Mouse (Mus musculus) monocyte, adult 2 months (primary cell): Measurements from ENCODE around the gene Cdhr2.

Experiments used
- DNase-seq, 2 experiments: peaks; one replicate each; pipeline ENCODE4 v3.0.0; 2022; ENCODE audit warnings: low spot score in 2 of 2, low read depth in 1 of 2

The Cdhr2 gene

DNA sequence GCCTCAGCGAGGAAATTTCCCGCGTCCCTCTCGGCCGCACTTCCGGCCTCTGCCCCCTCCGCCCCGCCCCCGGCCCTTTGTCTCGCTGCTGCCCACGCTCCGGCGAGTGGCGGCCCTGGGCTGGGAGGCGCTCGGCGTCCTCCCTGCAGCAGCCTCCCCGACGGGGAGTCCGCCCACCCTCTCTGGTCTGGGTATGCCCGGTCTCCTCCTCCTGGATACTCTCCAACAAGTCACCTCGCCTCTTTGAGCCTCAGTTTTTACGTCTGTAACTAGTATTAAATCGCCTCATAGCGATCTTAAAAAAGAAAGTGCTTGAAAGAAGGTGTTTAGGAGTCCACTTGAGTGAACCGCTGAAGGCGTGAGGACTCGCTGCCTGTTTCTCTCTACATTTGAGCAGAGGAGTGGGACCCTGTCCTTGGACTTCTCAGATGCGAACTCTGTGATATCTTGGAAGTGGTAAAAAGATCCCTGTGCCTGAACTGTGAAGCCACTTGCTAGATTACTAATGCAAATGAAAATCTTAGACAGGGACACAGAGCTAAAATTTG, 48.7 kb downstream of the Cdhr2 start, which contains the start of gene Gprin1:
Gene Gprin1 (minus strand): TSS at position 11 of the 548 bp plus-strand sequence.
- no peak for DNase-seq

DNA sequence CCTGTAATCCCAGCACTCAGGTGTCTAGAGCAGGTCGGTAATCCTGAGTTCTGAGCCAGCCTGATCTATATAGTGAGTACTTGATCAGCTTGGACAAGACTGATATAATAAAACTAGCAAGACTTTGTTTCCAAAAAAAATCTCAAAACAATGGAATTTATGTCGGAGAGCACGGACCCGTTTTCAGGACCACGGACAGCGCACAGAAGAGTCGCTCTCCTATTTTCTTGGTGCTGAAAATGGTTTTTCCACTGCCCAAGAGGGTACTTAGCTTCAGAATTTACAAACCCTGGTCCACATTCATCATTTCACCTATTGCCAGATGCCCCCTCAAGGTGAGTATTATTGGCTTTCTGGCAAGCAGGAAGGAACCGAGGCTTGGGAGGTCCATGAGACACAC, 49.4 kb downstream of the Cdhr2 start:
- DNase-seq, result no peak

DNA sequence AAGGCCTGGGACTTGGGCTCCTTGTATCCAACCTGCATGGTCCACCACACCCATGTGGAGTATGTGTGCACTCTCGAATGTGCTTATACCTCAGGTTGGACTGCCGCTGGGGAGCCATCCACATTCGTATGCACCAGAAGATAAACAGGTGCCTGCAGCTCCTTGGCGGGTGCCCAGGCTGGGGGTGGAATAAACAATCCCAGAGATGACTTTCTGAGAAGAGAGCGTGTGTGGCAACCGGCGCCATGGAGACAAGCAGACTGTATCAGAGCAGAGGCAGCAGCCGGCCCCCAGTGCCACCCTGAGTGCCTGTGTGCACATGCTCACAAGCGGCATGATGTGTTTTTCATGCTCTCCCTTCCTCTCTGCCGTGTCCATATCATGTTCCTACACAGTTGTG, 51.4 kb downstream of the Cdhr2 start:
- no peak for DNase-seq

DNA sequence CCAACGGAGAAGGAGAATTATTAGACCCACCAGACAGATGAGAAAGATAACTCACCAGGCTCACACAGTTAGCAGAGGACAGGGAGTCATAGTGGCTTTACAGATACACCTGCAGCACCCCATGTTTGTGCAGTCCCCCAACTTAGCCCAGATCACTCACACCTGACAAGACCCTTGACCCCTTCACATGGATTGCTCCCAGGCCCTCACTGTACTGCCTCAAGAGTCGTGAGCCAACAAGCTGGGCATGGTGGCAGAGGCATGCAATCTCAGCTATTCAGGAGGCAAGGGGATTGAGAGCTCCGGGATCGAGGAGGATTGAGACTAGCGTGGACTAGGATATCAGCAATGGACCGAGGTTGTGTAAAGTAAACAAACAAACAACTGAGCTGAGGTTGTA, 52.5 kb downstream of the Cdhr2 start:
- no peak for DNase-seq

DNA sequence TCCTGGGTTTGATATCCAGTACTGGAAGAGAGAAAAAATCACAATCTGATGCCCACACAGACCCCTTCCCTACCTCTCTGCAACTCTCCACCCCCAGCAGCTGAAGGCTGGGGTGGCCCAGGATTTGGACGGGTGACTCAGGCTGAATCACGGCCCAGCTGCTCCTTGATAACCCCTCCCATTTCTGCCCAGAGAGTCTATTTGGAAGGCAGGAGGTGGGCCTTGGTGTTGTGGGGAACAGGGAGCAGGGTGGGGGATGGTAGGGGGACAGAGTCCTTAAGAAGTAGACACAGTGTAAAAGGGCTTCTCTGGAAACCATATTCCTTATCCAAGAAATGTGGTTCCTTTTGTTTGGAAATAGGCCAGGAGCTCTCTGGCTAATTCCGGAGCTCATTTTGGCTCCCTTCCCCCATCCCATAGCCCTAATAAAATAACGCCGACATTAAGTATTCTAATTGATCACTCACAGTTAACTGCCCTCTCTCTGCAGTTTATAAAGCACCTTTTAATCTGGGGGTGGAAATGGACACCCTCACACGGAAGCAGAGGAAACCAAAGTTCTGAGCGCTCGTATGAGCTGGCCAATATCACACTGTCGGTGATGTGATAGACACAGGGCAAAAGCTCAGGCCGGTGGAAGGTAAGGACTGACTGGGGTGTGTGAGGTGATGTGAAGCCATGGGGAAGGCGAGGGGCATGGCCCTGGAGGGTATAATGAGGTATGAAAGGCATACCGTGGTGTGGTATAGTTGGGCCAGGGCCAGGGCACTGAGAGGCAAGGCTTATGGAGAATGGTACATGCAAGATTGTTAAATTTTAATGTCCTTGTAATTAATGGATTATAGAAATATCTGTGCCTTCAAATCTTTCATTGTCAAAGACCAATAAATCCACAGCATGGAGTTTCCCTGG, 53.2 kb downstream of the Cdhr2 start:
- DNase-seq, result no peak

DNA sequence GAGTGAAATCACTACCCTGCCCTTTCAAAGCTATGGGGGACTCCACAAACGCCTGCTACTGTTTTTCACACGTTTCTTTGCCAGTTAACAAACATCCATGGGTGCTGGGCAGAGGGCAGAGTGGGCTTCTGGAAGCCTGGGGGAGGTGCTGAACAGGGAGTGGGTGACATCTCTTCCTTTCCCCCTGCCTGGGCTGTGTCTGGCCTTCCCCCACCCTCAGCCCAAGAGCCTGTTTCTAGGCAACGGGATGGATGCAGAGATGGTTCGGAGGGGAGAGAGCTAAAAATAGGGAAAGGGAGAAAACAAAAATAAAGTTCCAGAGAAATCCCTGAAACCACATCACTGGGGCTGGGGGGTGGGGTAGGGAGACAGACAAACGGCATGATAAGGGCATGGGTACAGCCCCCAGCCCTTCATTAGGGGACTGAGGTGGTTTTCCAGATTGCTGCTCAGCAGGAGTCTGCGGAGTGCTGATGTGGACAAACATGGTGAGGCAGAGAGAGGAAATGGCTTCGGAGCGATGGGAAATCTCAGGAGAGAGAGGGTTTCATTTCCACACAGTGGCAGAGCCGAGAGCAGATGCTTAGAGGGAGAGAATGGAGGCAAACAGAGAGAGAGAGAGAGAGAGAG, 54.1 kb downstream of the Cdhr2 start:
- no peak for DNase-seq

DNA sequence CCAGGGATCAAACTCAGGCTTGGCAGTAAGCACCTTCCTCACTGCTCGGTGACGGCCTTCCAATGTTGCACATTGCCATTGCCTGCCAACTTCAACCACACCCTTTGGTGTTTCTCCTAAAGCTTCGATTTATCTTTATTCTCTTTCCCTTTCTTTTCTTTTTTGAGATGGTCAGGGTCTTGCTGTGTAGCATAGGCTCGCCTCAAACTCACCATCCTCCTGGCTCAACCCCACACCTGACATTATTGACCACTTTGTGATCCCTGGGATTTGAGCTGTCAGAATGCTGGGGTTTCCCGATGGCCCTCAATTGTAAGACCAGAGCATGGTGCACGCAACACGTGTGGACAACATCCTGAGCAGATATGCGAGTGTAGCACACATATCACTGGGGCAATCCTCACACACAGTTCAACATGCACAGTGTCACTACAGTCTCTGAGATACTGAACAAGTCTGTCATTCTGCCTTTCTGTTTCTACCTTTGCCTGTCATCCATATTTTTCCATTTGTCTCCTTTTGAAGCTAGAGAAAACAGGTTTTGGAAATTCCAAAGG, 55.0 kb downstream of the Cdhr2 start:
- DNase-seq, result no peak

DNA sequence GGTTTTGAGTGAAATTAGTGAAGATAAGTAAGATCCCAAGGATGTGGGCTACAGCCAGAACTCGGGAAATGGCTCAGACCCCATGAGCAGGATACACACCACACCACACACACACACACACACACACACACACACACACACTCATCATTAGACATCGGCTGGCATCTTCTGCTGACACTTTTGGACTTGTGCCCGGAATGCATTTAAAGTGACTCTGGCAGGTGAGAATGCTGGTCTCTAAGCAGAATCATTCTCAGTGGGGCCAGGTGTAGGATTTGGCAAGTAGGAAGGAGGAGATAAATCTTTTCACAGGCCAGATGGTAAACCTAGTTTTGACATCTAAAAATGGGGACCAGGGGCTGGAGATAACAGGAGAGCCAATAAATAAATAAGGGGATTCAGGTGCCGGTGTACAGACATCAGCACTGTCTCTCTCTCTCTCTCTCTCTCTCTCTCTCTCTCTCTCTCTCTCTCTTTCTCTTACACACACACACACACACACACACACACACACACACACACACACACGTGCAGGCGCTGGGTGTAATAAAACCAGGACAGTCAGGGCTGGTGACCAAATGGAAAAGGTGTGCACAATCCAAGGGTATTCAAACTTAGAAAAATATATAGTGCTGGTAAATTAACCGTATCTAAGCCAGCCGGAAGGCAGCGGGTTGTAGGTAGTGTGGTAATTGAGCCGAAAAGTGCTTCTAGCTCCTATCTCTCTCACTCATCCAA, 56.0 kb downstream of the Cdhr2 start:
- no peak for DNase-seq

DNA sequence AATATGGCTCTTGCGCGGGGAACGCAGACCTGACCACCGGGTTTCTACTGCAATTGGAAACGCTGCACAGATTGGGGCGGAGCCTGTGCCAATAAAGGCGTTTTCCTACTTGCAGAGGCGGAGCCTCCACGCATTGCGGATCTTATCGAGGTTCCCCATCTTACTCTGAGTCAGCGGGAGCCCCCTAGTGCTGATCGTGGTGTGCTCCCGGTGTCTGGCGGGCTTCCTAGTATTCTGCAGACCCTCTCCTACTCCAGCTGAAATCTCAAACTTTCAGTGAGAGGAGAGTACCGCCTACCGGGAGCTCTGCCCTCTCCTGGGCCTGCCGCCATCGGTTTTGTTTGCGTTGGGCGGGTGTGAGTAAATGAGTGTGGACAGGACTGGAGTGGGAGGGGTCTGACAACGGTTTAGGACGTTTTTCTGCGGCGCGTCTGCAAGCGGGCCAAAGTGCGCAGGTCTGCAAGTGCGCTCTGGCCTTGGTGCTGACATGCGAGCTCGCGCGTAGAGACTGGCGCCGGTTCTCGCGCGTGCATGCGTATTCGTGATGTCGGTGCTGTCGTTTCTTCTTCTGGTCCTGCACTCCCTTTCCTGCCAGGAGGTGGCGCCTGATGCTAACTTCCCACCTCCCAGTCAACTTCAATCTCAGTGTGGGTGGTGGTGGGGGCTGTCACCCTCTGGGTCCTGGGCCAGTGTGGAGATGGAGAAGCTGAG, 56.9 kb downstream of the Cdhr2 start:
- peak; percentile 9 to 11 for DNase-seq

DNA sequence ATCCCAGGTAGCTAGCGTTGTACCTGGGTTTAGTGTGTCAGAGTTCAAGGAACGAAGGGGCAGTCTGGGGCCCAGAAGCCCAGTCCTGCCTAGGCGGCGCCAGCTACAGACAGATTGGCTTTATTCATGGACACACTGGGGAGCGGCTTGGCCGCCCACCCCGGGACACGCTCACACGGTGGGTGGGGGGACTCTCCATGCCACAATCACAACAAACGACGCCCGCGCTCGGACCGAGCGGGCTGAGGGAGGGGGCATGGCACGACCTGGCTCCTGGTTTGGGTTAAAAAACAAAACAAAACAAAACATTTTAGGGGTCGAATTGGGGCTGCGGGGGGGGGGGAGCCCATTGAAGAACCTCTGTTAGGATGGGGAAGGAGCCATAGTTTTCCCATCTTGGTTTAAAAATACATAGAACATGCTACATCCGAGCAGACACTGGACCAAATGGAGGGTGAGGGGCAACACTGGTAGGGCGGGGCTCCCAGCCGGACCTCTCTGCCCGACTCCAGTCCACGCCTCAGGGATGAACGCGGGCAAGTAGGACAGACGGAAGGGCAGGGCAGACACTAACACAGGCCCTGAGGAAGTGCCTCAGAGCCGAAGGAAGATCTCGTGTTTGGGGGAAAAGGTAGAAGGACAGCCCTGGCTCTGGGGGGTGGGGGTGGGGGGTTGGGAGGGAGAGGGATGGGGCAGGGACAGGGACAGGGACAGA, 57.7 kb downstream of the Cdhr2 start:
- no peak for DNase-seq

DNA sequence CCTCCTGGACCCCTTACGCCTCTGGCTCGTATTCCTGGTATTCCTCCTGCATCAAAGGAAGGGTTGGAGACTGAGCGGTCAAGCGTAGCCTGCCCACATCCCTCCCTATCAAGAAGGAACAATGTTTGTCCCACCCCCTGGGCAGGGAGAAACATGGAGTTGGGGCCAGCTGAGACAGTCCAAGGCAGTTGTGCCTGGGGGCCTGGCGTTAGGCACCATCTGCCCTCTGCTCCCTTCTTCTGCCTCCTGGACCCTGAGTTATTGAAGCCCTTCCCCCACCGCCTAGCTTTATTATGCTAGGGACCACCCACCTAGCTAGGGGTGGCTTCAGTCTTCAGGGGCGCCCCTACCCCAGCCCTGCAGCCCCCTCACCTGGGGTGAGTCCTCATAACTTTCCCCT, 58.2 kb downstream of the Cdhr2 start:
- no peak for DNase-seq

DNA sequence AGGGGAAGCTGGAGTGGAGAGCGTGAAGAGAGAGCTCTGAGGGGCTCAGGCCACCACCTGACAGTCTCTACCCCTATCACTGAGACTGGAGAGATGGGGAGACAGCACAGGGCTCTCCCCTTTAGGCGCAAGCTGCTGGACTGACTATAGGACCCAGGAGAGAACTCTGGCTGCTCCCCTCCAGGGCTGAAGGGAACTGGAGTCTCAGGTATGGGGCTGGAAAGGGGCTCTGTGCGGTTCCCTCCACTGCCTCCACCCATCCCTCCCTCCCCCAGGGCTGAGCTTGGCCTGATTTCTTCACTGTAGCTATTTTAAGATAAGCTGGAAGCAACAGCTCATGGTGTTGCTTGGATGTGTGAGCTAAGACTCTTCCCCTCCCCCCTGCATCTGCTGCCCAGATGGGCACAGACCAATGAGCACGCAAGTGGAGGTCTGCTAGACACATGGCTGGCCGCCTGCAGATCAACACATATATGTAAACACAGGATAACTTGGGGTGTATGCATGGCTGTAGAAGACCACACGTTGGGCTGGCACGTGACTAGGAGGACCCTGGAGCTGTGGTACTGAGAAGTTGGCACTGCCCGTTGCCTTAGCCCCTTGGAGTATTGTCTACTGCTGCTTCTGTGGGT, 59.0 kb downstream of the Cdhr2 start:
- no peak for DNase-seq

DNA sequence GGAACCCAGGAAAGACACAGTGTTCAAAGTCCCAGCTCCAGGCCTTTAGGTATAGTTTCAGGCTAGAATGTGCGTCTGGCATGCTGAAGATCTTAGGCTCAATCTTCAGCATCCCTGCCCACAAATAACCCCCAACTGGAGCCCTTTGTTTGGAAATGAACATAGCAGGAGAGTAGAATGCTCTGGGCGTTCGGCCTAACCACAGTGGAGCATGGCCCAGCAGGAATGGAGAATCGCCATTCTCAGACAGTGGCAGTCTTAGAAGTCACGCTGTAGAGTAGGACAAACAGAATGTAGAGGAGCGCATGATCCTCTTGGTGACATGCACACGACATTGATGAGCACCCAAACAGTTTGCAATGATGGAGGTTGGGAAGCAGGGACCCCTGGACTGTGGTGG, 59.6 kb downstream of the Cdhr2 start:
- no peak for DNase-seq

DNA sequence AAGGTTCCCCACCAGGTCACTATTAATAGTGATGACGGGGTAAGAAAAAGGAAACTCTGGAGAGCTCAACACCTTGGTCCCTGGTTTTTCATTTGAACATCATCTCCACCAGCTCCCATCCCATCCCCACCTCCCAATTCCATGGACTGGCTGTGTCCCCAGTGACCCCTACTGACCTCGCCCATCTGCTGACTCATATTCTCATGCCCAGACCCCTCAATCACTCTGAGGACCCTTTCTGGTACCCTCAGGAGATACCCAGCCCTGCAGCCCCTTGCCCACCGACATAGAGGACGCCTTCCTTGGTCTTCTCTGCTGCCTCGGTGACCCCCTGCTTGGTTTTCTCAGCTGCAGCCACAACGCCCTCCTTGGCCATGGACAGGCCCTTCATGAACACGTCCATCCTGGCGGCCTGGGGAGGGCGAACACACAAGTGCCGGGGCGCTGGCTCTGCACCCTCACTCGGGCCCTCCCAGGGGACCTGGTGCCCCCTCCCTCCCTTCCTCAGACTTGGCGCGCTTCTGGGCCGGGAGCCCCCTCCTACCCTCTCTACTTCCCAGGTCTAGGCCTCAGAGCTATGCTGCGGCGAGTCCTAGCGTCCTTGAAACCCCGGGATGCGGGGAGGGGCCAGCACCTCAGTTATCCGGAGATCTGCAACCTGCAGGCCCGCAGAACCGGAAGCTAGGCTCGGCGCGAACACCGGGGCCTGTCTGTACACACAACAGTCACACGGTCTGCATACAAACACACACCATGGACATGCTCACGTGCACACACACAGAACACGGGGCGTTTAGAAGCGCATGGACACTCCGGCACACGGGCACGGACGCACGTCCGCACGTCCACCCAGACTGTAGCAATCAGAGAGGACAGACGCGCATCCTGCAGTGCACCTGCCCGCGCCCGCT, 64.3 kb downstream of the Cdhr2 start:
- DNase-seq, result no peak

DNA sequence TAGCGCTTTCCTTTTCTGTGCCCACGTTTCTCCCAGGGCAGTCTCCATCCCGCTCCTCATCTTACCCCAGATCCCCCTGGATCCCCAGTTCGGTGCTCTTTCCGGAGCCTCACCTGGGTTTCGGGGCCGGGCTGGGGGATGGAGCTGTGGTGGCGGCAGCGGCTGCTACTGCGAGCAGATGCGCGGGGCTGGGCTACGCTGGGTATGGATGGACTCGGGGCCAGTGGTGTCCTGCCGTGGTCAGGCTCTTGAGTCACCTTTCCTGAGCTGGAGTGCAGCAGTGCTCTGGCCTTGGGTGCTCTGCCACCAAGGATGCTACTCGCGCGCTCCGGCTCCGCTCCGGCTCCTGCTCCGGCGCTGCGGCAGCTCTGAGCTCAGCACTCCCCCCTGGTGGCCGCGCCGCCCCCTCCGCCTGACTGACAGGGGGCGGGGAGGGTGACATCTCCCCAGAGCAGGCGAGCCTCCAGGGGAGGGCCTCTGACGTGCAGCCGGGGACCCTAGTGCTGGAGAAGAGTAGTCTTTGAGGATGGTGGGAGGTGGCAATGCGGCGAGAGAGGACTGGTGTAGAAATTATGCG, 65.0 kb downstream of the Cdhr2 start, which contains the start of gene Sncb:
Gene Sncb (minus strand): TSS at position 404 of the 577 bp plus-strand sequence.
- DNase-seq, result no peak

DNA sequence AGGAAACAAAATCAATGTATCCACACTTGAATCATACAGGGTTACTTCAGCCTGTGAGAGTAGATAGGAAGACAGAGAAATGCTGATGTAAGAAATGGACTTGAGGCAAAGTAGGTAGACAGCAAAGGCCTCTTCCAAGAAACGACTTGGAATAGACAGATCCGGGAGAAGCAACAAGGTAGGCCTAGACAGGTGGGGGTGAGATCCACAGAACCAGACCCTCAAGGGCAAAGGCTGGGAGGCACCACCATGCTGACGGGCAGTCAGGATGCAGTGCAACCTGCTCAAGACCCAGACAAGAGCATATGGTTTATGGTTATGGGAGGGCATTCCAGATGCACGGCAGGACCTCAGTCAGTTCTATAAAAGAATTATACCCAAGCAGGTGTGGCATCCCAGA, 65.8 kb downstream of the Cdhr2 start:
- no peak for DNase-seq

DNA sequence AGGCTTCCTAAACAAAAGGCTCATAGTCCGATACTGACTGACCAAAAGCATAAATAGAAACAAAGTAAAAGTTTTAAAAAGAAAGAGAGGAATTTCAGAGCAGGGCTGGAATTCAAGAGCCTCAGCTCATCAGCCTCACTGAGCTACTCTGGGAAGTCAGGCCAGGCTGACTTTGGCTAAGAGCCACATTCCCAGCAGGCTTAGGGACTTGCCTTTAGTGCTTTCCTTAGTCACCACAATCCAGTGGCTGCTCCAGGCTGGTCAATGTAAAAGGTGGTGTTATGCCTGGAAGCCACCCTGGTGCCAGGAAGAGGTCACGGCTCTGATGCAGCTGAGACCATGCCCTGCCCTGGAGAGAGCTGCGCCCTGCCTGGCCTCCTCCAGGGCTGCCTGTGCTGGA, 79.3 kb downstream of the Cdhr2 start:
- no peak for DNase-seq

DNA sequence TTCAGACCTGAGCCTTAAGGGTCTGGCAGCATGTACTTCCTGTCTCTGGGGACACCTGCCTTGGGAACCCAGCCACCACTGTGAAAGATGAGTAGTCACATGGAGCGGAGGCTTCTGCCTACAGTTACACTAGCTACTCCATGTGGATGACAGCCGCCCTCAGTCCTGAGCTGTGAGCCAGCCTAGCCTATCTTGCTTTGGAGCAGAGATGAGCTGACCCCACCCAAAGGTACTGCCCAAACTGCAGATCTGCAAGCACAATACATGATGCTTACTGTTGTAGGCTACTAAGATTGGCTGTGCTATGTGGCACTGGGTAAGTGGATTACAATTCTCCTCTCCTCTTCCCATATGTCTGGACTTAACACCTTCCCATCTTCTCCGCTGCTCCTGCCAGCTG, 79.8 kb downstream of the Cdhr2 start:
- no peak for DNase-seq
